Mouse (Mus musculus) neural tube, embryonic 11.5 days (tissue): ENCODE results near the gene Cd37. TPM values are rescaled to one million over a fixed set of nuclear protein-coding genes. Genes with fewer than 3 reads are reported as not detected.

Source experiments
- ATAC-seq: fragments of 200-750 bp; cut with Nextera tagmentation; 2 replicates; pipeline ENCODE4 v1.8.0; 2017; ENCODE audit warnings: moderate number of reproducible peaks, mild to moderate bottlenecking, moderate TSS enrichment, moderate library complexity; ENCODE audit not compliant: insufficient read depth, low FRiP score, low TSS enrichment
- DNase-seq: peaks from one replicate; pipeline ENCODE4 v3.0.0-alpha.2; 2015; ENCODE audit warnings: low spot score
- H3K27ac ChIP-seq: fragments of 300-500 bp; sonication (generic); 2 replicates; pipeline ENCODE4 v1.5.1; 2014; ENCODE audit warnings: low read depth, mild to moderate bottlenecking, low read length
- H3K27me3 ChIP-seq: fragments of 300-500 bp; sonication (generic); 2 replicates; pipeline ENCODE4 v1.6.1; 2014; ENCODE audit warnings: mild to moderate bottlenecking, low read length, mixed read lengths; ENCODE audit not compliant: control insufficient read depth, insufficient read depth
- H3K36me3 ChIP-seq: fragments of 300-500 bp; sonication (generic); 2 replicates; pipeline ENCODE4 v1.6.1; 2014; ENCODE audit warnings: mild to moderate bottlenecking, low read length, moderate library complexity, mixed read lengths; ENCODE audit not compliant: control insufficient read depth, insufficient read depth
- H3K4me1 ChIP-seq: fragments of 300-500 bp; sonication (generic); 2 replicates; pipeline ENCODE4 v1.6.1; 2014; ENCODE audit warnings: low read length, mixed read lengths; ENCODE audit not compliant: control insufficient read depth, insufficient read depth
- H3K4me2 ChIP-seq: fragments of 300-500 bp; sonication (generic); 2 replicates; pipeline ENCODE4 v1.6.1; 2014; ENCODE audit warnings: low read depth, mild to moderate bottlenecking, moderate library complexity
- H3K4me3 ChIP-seq: fragments of 300-500 bp; sonication (generic); 2 replicates; pipeline ENCODE4 v1.5.1; 2014; ENCODE audit warnings: low read depth, low read length
- H3K9ac ChIP-seq: fragments of 300-500 bp; sonication (generic); 2 replicates; pipeline ENCODE4 v1.6.1; 2014; ENCODE audit warnings: mild to moderate bottlenecking, low read length
- H3K9me3 ChIP-seq: fragments of 300-500 bp; sonication (generic); 2 replicates; pipeline ENCODE4 v1.6.1; 2016; ENCODE audit warnings: low read length; ENCODE audit not compliant: control insufficient read depth
- WGBS: fragments of 180-500 bp; shearing (Covaris S2); extraction: QIAGEN DNeasy Blood & Tissue Kit; methylation state at CpG from one replicate; pipeline ENCODE4 v1.1.7; 2014; 5-methylcytosine and 5-hydroxymethylcytosine counted together
- polyA plus RNA-seq: library from polyadenylated mRNA; unstranded; fragments of >200 nt; fragmentation: Nextera tagmentation; extraction: Ambion mirVana; gene quantifications from 2 replicates; pipeline ENCODE4 v1.2.1, GENCODE M21; 2014

Cd37 gene
- polyA plus RNA-seq, 1 experiment from 2014 or later: 0.74 TPM

DNA sequence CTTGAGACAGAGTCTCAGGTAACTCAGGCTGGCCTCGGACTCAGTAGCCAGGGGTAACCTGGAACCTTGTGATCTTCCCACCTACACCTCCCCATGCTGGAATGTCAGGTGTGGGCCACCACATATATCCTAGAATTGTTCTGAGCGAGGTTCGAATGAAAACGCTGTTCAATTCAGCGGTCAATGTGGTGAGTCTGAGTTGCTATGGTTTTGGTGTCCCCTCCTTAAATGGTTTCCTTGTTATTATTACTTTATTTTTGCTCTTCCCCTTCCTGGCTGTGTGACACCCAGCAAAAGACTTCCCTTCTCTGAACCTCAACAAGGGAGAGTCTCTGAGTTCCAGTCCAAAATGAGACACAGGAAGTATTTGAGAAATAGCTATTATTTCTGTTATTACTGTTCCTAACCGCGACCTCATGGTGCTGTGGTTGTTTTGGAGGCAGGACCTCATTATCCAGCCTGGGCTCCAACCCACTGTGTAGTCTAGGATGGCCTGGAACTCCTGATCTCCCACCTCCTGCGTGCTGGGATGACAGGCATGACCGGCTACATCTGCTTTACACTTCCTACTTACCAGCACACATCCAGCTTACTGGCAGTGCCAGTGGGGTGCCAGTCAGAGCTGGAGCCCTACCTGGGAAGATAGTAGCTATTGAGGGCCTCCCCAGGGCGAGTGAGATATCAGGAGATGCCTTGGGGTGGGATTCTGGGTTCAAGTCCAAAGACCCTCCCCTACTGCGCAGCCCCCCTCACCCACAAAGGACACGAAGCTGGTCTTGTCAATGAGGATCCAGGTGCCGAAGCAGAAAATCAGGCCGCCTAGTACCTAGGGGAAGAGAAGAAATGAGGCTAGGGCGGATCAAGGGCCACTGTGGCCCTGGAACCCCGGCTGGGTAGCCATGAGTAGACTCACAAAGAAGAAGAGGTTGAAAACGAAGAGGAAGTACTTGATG lies 892 bp downstream of the Cd37 start:
- Histone ChIP-seq H3K4me2 (no peak overlapping the region), H3K27ac (no peak overlapping the region), H3K9me3 (no peaks in the 10 kb centered on the region), H3K27me3 (peaks cover 15% of the 10 kb centered on the region), H3K36me3 (peaks cover under 1% of the 10 kb centered on the region), H3K9ac (no peak overlapping the region), H3K4me3 (no peak overlapping the region), H3K4me1 (peaks cover 16% of the 10 kb centered on the region)
- DNase-seq: no peak
- WGBS: 77% methylated on average over 17 of the region's 17 CpGs
- no peak for ATAC-seq

DNA sequence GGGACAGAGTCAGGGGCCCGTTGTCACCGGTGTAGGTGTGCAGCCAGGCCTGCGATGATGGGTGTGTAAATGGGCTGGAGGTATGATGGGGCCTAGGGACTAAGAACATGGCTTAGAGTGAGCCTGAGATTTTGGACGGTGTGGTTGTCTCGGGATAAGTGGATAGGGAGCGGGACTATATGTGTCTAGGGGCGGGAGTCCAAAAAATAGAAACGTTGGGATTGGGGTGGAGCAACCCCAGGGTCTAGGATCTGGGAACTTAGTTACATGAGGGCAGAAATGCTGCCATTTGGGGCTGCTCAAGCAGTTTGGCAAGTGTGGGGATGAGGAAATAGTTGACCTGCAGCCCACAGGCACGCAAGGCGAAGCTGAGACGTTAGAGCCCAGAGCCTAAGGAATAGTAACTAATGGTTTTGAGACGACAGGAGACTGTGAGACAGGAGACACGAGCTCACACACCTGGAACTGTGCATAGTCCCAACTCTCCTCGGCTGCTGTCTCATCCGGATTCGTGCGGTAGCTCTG lies 3.2 kb downstream of the Cd37 start:
- ATAC-seq (no peak), DNase-seq (no peak)
- Histone ChIP-seq H3K9ac (peak overlapping the region; percentile 45), H3K27ac (no peak overlapping the region), H3K4me2 (peak overlapping the region; percentile 28; the same call in 1 of the 2 replicates), H3K36me3 (peaks cover 10% of the 10 kb centered on the region), H3K27me3 (peaks cover 12% of the 10 kb centered on the region), H3K4me3 (no peak overlapping the region), H3K4me1 (peaks cover 16% of the 10 kb centered on the region), H3K9me3 (no peaks in the 10 kb centered on the region)
- WGBS: 31% methylated on average over 17 of the region's 17 CpGs

GRCm38 (mm10) chr7:45234922-45235571 lies 3.9 kb downstream of the Cd37 start:
- Histone ChIP-seq H3K27ac (no peak overlapping the region), H3K36me3 (peaks cover 10% of the 10 kb centered on the region), H3K9me3 (no peaks in the 10 kb centered on the region), H3K27me3 (peaks cover 12% of the 10 kb centered on the region), H3K9ac (peak overlapping the region; percentile 45), H3K4me1 (peaks cover 16% of the 10 kb centered on the region), H3K4me2 (peak overlapping the region; percentile 28), H3K4me3 (no peak overlapping the region)
- peak; percentile 72 for DNase-seq
- peak; percentile 63 for ATAC-seq
- WGBS: 3% methylated on average over 21 of the region's 21 CpGs

DNA sequence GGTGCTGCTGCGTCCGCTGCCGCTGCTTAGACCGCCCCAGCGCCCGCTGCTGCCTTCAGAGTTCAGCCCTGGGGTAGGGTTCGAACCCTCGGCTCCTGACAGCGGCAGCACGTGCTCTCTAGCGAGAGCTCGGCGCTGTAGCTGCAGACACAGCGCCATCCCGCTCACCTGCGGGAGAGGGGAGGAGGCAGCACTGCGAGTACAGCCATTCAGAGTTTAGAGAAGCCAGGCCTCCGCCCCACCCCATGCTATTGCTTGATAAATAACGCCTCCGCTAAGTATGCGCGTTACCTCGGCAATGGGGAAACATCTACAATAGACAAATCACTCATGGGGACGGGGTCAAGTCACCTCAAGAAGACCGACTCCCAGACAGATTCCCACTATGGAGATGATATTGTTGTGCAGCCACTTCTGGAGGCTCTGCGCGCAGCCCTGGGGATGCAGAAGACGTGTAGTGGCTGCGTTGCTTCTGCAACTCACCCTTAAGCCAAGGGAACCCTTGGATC lies 4.5 kb downstream of the Cd37 start:
- WGBS: 9% methylated on average over 29 of the region's 29 CpGs
- no peak overlapping the region; the same call in 1 of the 2 replicates for H3K27ac ChIP-seq
- peak overlapping the region; percentile 25 for H3K4me2 ChIP-seq
- peaks cover 16% of the 10 kb centered on the region for H3K4me1 ChIP-seq
- ATAC-seq: peak; percentile 35; the same call in 1 of the 2 replicates
- no peaks in the 10 kb centered on the region for H3K9me3 ChIP-seq
- H3K36me3 ChIP-seq: peaks cover 15% of the 10 kb centered on the region
- H3K27me3 ChIP-seq: peaks cover 12% of the 10 kb centered on the region
- H3K4me3 ChIP-seq: no peak overlapping the region
- peak; percentile 59 for DNase-seq
- H3K9ac ChIP-seq: peak overlapping the region; percentile 12; the same call in 1 of the 2 replicates

DNA sequence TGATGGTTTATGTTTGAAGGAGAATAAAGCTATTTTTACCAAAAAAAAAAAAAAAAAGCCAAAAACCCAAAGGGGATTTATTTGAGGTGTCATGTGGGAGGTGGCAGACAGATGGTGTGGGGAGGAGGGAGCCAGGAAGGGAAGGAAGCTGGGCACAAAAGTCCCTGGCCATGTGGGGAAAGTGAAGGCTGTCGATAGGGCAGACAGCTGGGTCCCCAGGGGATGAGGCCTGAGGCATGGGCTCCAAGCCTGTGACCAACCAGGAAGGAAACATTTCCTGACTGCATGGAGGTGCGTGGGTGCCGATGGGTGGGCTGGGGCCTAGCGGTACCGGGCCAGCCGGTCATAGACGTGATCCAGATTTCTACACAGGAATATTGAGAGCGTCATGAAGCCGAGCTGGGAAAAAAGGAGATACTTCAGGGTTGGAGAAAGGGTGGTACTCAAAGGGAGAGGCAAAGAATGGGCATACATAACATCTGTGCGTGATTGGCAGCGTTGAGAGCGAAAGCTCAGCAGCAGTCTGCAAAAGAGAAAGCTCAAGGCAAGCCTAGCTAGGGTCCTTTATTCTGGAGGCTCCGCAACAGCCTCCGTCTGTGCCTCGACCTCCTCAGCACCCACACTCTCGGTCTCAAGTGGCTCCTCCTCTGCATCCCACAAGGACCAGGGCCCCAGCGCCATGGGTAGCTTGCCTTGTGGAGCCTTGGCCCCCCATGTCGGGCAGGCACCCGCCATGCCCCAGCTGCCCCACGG lies 5.2 kb downstream of the Cd37 start:
- ATAC-seq (no peak), DNase-seq (peak; percentile 46)
- 30% methylated on average over 20 of the region's 20 CpGs for WGBS
- Histone ChIP-seq H3K4me2 (peak overlapping the region; percentile 25), H3K4me3 (no peak overlapping the region), H3K9ac (peak overlapping the region; percentile 12; the same call in 1 of the 2 replicates), H3K27ac (peak overlapping the region; percentile 14; the same call in 1 of the 2 replicates), H3K9me3 (no peaks in the 10 kb centered on the region), H3K36me3 (peaks cover 21% of the 10 kb centered on the region), H3K27me3 (peaks cover 8% of the 10 kb centered on the region), H3K4me1 (peaks cover 16% of the 10 kb centered on the region)

DNA sequence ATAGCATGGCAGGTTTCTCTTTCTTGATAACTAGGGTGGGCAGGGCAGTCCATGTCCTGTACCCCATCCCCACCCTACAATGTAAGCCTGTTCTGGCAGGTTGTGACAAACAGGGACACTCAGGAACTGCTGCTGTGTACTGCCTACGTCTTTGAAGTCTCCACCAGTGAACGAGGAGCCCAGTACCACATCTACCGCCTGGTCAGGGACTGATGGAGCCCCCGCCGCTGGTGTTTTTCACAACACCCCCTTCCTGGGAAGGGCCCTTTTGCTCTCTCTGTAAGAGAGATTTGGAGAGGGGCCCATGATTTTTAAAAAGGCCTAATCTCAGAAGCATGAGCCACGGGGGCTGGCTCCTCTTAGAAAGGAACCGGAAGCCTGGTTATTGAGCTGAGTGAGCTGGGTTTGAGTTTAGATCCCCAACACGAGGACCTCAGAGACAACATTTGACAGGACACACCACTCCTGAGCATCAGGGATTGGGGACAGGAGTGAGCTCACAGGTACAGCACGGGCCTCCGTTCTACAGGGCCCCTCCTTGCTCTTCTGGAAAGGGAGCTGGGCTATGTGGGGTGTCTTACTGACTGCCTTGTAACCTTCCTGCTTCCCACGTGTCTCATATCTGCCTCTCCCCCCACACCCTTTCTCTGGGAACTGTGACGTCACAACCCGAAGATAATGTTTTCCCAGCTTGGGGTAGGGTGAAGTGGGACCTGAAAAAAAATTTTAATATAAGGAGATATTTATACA lies 6.0 kb downstream of the Cd37 start:
- no peak overlapping the region for H3K9ac ChIP-seq
- no peak overlapping the region for H3K4me2 ChIP-seq
- H3K36me3 ChIP-seq: peaks cover 26% of the 10 kb centered on the region
- H3K9me3 ChIP-seq: no peaks in the 10 kb centered on the region
- H3K27ac ChIP-seq: no peak overlapping the region
- DNase-seq (no peak), ATAC-seq (no peak)
- H3K4me1 ChIP-seq: peaks cover 16% of the 10 kb centered on the region
- peaks cover 7% of the 10 kb centered on the region for H3K27me3 ChIP-seq
- 71% methylated on average over 13 of the region's 13 CpGs for WGBS
- H3K4me3 ChIP-seq: no peak overlapping the region

DNA sequence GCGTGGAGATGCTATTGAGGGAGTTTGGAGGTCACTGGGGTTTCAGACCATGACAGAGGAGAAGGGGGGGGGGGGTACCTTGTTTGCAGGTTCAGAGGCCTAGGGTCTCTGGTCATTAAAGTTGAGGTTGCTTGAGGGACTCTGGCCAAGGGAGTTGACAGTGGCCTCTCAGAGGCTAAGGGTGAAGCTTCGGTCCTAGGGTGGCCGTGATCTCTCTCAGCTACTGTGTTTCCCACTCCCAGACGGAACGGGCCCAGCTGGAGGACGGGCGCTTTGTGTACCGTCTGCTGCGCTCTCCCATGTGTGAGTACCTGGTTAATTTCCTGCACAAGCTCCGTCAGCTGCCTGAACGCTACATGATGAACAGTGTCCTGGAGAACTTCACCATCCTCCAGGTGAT lies 7.0 kb downstream of the Cd37 start:
- Histone ChIP-seq H3K36me3 (peaks cover 29% of the 10 kb centered on the region), H3K4me3 (no peak overlapping the region), H3K27me3 (no peaks in the 10 kb centered on the region; the same call in 1 of the 2 replicates), H3K4me2 (no peak overlapping the region), H3K9ac (no peak overlapping the region), H3K27ac (no peak overlapping the region), H3K9me3 (no peaks in the 10 kb centered on the region), H3K4me1 (peaks cover 16% of the 10 kb centered on the region)
- WGBS: 87% methylated on average over 11 of the region's 11 CpGs
- DNase-seq (no peak), ATAC-seq (no peak)
